Mouse (Mus musculus) CD4-positive, CD25-positive, alpha-beta regulatory T cell, adult 4 months (primary cell): Measurements from ENCODE around the gene Gucy2g. TPM values are rescaled to one million over a fixed set of nuclear protein-coding genes. Genes with fewer than 3 reads are reported as not detected.

Experiments
- ATAC-seq: one replicate; pipeline ENCODE4 v1.8.0; 2017
- polyA plus RNA-seq, 2 experiments: library from polyadenylated mRNA; unstranded; fragments of 100-300 nt; shearing (Covaris generic); gene quantifications; one replicate each; pipeline ENCODE4 v1.2.1; 2017

Gene Gucy2g
- polyA plus RNA-seq, 2 experiments from 2014 or later: 0.15 TPM; not detected in 1

DNA sequence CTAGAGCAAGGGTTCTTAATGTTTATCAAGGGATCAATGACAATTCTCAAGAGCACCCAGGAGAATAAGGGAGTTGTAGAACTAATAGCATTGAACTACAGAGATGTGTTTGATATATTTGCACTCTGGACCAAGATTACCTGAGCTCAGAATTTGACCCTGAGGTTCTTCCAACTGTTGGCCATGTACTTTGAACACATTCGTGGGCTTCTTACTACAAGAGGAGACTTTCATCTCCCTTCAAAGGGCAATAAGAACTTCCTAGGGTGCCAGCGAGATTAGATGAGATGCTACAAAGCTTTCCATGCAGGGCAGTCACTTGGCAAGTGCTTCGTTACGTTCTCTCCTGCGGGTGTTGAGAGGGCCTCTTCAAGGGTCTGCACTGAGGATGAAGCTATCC, 6.5 kb upstream of the Gucy2g start:
- ATAC-seq: no peak

DNA sequence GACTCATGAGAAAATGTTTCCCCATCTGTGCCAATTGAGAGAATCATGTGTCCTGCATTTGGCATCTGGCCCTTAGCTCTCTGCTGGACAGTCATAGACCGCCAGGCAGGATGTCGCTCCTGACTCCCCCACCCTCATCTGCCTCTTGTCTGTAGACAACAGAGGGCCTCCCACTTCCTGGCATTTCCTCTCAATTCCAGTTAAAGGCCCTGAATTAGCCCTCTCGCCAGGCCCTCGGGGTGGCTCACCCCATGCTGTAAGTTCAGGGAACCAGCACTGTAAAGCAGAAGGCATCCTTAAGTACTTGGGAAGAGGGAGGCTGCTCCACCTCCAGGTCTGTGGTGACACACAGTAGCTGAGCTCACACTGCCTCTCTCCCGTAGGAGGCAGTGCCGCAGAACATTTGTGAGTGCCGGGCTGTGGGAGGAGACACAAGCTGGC, 3.8 kb upstream of the Gucy2g start:
- no peak for ATAC-seq

DNA sequence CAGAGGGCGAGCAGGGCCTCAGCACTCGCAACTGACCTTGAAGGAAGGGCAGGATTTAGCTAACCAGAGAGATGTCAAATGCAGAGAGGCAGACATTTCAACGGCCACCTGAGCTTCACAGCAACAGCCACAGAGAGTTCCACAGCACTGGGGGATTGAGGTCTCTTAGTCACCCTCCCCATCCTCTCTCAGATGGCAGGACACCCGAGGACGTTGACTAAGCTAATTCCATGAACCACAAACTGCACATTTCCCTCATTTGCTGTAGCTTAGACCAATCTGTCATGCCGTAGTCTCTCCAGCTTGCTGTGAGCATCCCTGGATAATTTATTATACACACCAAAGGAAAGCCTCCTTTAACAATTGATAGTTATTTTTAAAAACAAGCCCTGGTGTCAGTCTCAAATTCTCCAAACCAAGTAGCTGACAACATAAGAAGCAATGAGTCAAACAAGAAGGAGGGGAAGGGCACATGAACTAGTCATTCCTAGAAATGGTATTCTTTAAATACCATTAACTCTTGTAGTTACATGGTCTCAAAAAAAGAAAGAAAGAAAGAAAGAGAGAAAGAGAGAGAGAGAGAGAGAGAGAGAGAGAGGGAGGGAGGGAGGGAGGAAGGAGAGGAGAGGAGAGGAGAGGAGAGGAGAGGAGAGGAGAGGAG, 1.1 kb downstream of the Gucy2g start:
- ATAC-seq: no peak

DNA sequence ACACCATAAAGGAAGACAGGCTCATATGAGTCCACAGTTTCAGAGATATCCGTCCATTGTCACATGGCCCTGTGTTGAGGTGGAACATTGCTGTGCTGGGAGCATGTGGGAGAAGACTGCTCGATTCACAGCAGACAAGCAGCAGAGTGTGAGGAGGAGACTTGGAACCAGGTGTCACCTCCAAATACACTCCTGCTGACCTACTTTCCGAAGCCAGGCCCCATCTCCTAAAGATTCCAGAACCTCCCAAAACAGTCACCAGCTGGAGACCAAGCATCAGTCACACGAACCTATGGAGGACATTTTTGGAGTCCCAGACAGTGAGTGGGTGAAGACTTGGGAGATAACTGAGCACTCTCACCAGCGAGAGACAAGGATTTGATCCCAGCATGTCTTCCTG, 4.5 kb downstream of the Gucy2g start:
- no peak for ATAC-seq

DNA sequence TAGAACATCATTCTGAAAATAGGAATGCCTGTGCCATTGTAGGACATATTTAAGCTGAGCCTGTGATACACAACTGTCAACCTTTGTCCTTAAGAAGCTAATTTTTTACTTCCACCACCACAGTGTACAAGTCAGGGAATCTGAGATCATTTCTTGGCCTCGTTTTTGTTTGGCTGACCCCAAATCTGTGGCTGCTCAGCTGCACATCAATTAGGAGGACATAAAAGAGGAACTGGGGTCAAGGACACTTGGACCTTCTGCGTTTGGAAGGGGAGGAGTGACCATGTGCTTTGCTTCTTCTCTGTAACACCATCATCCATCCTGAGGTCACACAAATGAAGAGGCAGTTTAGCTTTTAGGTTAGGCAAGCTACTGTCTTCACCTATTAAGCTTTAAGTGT, 5.0 kb downstream of the Gucy2g start:
- ATAC-seq: no peak

DNA sequence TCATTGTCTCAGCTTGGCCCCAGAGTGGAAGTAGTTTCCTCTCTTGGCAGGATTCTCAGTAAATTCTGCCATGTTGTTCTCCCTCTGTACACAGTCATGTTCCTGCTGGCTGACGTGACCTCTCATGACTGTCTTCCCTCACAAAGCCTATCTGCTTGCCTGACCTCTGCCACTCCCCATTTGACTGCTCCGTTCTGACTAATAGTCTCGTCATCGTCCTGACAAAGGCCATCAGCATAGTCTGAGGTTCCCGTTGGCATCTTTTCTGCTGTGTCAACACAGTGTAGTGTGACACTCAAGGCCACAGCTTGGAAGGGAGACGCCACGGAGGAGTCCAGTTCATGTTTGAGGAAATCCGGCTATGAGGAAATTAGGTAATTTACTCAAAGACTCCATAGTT, 8.9 kb downstream of the Gucy2g start:
- ATAC-seq: no peak

DNA sequence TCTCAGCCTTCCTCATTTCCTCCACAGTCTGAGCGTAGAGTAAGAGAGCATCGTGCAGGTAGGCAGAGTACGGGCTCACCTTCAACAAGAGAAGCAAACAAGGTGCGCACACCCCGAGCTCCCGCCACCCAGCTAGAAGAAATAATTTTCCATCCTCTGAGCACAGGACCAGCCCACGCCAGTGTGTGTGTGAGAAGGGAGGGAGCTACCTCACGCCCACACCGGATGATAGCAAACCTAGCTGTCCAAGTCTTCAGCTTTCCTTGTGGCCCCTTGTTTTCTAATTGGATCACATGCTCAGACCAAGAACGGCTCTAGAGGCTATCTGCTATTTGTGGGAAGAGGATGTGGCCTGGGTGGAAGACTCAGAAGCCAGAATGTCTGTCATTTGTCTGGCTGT, 10.0 kb downstream of the Gucy2g start:
- ATAC-seq: no peak

DNA sequence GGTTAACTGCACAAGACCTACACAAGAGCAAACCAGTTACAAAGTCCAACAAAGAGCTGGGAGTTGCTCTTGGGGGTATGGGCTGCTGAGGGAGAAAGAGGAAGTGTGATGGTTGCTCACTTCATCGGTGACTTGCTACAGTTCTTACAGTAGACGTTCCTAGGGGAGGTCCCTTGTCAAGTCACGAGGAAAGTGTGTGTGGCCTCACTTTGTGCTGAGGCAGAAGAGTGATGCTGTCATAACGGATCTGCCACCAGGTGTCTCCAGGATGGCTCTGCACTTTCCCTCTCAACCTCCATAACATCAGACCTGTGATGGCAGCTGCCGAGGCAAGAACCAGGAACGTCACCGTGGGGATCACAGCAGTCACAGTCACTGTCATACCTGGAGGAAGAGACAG, 13.9 kb downstream of the Gucy2g start:
- ATAC-seq: no peak

DNA sequence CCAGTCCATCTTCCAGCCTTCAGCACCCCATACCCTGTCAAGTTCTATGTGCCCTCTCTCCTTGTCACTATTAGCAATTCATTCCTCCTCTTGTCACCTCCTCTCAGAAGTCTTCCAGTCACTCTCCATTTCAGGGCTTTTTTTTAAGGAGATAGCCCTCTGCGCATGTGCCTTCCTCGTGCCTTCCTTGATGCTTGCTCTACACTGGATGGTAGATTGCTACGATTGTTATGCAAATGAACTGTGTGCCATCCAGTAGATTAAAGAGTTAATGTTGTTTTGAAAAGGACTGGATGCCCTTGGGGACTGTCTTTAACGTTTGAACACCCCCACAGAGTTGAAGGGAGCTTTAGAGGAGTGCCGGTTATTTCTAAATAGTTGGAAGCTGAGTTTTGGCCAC, 14.4 kb downstream of the Gucy2g start:
- no peak for ATAC-seq

DNA sequence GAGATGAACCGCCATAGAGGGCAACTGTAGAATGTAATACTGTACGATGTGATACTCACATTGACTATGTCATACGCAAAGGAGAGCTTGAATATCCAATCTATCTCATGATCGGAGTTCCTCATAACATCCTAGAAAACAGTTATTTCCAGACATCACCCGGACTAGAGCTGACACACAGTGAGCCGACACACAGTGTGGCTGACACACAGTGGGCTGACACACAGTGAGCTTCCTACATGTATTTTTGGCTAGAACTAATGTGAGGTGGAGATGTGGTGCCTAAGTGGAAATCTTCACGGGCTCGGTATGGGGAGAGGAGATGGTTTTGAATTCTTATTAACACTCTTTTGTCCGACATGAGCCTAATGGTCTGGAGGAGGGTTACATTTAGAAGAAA, 18.8 kb downstream of the Gucy2g start:
- ATAC-seq: no peak

DNA sequence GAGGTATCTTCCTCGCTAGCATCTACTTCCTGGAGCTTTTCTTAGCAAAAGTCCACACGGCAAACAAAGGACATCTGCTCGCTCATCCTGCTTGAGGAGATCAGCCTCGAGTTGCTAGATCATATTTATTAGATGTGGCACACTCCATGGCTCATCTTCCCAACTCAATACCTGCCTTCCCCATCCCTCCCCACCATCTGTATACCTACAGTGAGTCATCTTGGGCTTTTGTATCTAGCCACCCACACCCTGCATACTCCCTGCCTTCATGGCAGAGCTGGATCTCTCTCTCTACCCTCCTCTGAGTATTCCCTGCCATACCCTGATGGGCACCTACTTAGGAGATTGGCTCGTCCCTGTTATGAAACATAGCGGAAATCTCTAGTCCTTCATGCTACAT, 19.8 kb downstream of the Gucy2g start:
- ATAC-seq: no peak

DNA sequence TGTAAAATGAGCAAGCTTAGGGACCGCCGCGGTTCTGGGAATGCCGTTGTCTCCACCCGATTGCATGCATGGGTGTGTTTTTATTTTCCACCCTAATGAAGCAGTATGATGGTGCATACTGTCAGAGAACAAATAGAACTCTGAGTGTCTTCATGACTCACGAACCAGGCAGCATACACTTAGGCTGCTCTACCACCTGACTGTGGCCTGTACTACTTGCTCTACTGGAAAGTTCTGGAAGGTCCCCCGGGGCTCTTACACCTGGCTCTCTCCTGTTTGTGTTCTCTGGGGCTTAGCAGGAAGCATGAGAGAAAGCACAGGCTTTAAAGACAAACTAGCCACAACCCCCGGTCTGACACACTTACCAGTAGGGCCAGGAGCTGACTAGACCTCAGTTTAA, 21.7 kb downstream of the Gucy2g start:
- ATAC-seq: no peak

DNA sequence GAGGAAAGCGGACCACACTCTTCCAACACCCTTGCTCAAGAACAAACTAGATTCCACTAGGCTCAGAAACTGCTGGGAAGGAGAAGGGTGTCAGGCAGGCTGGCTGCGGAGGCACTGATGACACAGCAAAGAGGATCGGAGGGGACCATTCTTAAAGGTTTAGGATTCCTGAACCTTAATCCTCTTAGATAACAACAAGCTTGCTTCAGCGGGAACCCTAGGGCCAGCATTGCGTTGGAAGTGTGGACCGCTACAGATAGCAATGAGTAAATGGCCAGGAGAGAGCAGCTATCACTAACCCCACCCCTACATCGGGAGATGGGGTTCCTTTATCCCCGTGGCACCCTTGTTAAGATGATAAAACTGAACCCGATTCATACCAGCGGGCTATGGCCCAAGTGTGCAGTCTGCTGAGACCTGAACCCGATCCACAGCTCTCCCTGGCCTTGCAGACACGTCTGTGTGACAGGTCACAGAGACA, 22.3 kb downstream of the Gucy2g start:
- no peak for ATAC-seq

DNA sequence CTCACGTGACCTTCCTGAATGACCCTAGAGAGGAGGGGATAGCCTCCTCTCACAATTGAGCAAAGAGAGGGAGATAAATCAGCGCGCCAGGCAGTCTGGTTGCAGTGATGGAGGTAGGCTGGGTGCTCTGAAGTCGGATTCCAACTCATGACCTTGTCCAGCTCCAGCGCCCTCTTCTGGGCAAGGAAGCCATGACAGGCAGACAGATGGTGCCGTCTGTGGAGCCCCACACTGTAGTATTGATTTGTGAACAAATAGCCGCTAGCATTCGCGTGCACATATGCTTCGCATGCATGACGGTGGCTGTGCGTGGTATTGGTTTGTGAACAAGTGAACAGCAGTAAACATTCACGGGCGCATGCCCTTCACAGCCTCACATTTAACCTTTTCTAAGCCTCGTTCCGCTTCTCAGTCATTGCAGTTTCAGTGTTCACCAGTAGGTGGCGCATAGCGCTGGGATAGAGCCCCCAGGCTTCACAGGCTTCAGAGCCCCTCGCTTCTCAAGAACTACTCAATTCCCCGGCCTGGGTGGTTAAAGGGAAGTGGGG, 22.8 kb downstream of the Gucy2g start:
- ATAC-seq: peak; percentile 84

DNA sequence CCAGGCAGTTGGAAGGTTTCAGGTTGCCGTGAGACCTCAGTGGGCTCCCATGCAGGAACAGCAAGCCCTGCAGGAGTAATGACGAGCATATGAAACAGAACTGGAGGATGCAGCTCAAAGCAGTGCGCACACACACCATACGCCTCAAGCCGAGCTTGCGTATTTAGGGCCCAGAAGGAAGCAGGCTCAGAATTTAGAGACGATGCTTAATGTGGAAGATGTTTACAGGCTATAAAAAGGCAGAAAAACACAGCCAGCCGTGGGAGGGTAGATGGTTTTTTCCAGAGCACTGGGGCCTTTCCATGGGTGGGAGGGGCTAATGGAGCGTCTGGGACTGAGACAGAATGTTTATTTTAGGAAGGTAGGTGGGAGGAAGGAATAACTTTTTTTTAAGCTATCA, 23.7 kb downstream of the Gucy2g start:
- no peak for ATAC-seq

DNA sequence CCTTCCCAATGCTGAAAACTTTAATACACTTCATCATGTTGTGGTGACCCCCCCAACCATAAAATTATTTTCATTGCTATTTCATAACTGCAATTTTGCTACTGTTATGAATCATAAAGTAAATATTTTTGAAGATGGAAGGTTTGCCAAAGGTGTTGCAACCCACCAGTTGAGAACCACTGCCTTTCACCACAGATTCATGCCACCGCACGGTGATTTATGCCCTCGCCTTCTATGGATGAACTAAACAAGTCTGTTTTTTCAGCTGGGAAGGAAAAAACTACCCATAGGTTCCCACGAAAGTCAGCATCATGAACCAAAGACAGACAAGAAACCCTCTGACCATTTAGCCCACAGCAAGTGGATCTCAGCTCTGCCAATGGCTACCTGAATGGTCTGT, 24.2 kb downstream of the Gucy2g start:
- no peak for ATAC-seq

DNA sequence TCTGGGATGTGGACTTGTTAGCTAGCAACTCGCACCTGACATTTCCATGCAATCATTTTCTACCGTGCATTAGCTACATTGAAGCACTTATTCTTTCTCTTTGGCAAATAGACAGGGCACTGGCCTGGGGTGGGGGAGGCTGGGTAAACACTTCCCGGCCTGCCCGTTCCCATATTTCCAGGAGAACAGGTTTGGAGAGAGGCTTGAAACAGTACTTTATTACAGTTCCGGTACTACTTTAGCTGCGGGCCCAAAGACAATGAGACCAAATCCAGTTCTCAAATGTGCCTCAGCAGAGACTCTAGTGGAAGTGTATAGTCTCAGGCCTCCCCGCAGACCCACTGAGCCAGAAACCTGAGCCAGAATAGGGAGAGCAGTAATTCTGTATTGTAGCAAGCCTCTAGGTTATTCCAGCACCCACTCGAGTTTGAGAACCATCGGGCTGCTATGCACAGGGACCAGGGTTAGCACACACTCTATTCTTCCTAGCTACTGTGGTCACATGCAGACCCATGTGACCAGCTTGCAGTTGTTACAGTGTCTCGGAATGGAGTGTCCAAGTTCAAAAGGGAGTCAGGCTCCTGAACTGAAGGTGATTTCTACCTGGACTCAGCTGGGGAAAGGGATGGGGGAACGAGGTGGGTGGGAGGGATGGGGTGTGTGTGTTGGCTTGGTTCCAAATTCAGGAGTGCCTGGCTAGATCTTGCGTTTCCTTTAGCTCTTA, 27.3 kb downstream of the Gucy2g start:
- no peak for ATAC-seq

DNA sequence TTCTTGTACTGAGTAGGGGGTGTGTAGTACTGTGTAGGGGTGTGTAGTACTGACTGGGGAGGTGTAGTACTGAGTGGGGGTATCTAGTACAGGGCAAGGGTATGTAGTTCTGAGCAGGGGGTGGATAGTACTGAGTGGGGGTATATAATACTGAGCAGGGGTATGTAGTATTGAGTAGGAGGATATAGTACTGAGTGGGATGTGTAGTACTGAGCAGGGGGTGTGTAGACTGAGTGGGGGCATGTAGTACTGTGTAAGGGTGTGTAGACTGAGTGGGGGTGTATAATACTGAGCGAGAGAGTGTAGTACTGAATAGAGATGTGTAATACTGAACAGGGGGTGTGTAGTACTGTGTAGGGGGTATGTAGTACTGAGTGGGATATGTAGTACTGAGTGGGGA, 29.3 kb downstream of the Gucy2g start:
- no peak for ATAC-seq

DNA sequence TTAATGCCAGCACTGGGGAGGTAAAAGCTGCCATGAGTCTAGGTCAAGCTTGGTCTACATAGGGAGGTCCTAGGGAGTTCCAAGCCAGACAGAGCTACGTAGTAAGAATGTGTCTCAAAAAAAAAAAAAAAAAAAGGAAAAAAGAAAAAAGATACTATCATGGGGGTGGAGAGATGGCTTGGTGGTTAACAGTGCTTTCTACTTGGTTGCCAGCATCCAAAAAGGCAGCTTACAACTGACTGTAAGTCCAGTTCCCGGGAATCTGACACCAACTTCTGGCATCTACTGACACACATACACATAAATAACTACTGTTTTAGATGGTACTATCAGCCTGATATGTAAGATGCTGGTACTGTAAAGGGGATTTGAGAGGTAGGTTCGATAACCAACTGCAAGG, 32.0 kb downstream of the Gucy2g start:
- no peak for ATAC-seq

DNA sequence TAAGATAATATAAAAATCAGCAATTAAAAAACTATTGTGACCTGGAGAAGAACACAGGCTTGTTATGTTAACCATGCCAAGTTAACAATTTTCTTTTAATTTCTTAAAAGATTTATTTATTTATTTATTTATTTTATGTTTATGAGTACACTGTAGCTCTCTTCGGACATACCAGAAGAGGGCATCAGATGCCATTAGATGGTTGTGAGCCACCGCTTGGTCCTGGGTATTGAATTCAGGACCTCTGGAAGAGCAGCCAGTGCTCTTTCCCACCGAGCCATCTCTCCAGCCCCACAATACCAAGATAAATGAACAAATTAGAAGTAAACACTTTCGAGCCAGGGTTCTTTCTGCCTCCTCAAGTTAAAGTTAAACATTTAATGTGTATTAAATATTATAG, 32.4 kb downstream of the Gucy2g start:
- no peak for ATAC-seq

DNA sequence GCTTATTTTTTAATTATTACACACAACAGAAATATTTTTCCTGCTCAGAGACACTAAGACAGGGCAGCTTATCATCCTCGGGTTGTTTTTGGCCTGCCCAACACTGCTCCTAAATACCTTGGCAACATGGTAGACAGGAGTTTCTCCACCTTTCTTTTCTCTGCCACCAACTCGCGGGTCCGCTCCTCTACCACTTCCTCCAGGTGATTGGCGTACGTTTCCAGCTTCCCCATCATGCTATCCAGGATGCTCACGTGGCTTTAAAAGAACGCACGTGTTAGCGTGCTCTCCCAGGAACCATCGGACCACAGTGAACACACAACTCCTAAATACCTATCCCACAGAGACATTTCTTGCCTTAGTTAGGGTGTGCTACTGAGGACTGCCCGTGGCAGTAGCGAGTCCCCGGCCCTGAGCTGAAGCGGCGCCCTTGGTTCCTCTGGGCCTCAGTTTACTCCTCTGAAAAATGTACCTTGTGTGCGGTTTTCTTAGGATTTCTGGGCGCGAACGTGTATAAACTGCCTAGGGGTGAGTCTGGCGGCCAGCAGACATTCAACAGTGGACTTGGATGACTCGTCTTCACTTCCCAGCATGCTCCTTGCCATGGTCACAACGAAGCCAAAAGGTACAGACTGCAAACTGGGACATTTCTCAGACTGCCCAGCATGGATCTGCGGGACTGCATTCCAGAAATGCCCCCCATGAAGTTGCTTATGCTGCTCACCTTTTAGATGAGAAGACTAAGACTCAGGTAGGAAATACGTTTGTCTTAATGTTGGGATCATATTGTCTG, 33.1 kb downstream of the Gucy2g start:
- no peak for ATAC-seq

DNA sequence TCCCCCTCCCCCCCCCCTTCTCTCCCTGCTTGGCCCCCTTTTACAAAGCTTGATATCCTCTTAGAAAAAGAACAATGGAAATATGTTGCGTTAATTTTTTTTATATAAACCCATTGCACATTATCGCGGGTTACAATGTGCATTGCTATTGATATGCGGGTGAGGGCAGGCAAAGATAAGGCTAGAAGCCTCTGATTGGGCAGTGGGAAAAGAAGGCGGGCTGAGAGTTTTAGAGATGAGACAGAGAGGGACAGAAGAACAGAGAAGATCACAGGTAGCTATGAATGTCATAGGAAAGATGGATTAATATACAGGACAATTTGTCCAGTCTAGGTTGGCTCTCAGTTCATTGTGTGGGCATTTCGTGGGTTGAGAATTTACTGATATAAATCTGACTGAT, 33.8 kb downstream of the Gucy2g start:
- ATAC-seq: no peak

DNA sequence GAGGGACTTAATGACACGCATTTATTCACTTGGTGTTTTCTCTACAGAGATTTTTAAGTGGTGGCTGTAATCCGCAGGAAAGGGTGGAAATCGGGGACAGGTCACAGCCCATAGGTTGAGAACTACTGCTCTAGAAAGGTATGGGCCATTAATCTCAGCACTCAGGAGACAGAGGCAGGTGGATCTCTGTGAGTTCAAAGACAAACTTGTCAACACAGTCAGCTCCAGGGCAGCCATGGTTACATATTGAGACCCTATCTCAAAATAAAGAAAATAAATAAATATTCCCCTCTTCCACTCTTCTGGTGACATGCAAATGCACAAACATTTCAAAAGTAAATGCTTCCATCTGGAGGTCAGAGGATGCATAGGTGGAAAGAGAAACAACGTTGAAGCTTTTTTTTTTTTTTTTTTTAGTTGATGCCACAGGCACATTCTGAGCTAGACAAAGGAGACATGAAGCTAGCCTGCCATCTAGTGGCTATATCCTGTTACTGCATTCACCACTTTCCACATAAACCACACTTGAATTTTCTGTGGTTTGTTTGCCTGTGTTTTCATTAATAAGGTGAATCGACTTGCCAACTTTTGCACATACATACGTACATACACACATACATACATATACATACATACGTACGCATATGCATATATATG, 34.4 kb downstream of the Gucy2g start:
- no peak for ATAC-seq
